Mouse (Mus musculus) layer of hippocampus, postnatal 14 days (tissue): Measurements from ENCODE around the gene Akr1d1. TPM values are rescaled to one million over a fixed set of nuclear protein-coding genes. Genes with fewer than 3 reads are reported as not detected.

ENCODE experiments used
- DNase-seq, 2 experiments: peaks; one replicate each; pipeline ENCODE4 v3.0.0; 2021 to 2022; ENCODE audit warnings: low spot score in 2 of 2, mixed read lengths in 1 of 2
- total RNA-seq, 2 experiments: library from RNA; stranded (reverse); gene quantifications; 2 replicates each; pipeline ENCODE4 v1.2.3; 2021

Akr1d1 gene
- total RNA-seq, 2 experiments from 2014 or later = not detected

DNA sequence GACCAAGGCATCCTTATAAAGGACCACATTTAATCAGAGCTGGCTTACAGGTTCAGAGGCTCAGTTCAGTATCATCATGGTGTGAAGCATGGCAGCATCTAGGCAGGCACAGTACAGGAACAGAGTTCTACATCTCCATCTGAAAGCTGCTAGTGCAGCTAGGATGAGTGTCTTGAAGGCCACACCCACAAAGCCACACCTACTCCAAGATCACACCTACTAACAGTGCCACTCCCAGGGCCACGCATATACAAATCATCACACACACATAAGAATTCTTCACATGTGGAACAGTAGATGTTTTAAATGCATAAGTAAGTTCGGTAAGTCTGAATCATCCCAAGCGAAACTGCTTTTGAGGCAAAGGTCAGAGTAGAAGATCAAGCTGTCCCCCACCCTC, 33.9 kb downstream of the Akr1d1 start:
- no peak for DNase-seq

- no peak for DNase-seq
These were observed 37.4 kb downstream of the Akr1d1 start for GRCm38 (mm10) chr6:37567363-37567762.

GRCm38 (mm10) chr6:37571939-37572338, 42.0 kb downstream of the Akr1d1 start:
- no peak for DNase-seq

DNA sequence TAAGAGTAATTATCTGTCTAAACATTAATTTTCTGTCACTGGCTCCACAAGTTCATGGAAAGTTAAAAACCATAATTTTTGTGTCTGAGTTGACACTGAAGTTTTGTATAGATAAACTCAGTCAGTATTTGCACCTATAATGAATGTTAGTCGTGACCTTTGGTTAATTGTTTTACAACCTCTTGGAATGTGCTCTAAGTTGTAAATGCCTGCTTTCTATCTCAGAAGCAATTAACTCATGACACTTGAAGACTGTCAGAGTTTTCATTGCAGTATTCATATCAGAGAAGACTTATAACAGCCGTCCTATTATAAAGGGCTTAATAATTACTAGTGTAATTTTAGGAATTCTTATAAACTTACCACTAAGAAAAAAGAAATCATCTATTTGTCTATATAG, 43.0 kb downstream of the Akr1d1 start:
- DNase-seq = no peak

GRCm38 (mm10) chr6:37580476-37580875, 50.5 kb downstream of the Akr1d1 start:
- no peak for DNase-seq

DNA sequence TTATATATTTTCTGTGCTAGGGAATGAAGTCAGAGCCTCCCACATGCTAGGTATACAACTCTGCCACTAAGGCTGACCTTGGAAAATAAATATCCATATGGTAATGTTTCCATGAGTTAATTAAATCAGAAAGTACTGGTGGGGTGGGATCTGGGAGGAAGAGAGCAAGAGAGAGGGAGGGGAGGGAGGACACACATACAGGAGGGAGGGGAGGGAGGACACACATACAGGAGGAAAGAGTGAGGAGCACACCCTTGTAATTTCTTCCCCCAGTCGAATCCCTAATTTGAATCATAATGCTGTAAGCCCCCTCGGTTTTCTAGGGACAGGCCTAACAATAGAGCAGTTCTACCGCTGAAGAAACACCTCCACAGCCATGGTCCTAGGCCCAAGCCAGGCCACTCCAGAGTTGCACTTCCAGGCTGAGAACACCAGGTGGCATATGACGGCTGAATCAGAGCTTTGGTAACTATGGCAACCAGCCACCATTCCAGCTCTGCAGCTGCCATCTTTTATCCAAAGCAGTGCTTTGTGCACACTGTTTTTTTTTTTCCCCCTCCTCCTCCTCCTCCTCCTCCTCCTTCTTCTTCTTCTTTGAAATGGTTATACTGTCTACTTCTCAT, 59.5 kb downstream of the Akr1d1 start:
- peak; percentile 68 to 82 for DNase-seq

DNA sequence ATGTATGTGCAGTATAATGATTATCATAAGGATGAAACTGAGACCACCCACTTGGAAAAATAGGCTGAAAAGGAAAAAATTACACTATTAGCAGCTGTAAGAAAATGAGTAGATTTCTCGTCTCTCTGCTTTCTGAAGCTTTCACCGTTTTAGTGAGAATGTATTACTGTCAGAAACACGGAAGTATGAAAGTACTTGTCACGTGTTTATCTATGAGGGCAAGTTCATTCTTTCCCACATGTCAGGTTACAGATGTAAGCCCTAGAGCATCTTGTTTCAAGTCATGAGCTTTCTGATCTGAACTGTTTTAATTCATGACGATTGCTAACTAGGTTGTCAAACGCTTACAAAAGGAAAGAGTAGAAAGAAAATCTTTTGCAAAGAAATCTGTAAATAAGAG, 60.8 kb downstream of the Akr1d1 start:
- no peak for DNase-seq

DNA sequence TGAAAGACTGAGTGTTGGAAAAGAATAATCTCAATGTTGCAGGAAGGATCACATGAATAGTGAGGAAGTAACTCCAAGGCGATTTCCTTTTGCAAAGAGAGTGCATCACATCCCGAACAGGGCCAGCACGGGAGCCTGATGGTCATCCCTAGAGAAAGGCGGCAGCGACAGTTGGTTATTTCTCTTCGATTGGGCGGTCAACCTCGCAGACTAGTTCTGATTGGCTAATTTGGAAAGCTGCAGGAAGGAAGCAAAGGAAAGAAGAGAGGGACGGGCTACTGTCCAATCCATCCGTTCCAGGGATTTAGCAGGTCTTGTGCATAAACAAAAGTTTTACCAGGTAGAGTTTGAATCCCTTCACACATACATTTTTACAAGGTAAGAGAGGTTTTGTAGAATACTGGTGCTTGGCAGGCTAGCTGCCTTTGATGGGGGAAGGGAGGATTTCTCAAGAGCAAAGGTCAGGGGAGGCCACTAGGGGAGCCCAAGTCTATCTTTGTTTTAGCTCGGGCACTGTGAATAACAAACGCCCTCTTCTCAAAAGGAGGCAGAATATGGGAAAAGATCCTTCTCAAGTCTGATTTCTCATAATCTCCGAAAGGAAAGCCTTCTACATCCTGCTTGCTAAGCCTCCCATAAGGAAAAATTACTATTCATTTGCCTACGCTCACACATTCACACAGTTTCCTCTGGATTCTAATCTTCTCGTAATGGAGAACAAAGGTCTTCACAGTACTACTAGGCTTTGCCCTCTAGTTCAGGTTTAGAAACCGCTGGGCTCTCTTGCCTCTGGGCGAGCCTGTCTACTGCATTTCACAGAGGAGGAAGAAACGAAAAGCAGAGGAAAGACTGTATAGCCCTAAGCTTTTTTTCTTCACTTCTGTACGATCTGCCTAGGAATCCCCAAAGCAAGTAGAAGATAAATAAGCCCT, 62.4 kb downstream of the Akr1d1 start:
- DNase-seq = peak; percentile 29 to 42

DNA sequence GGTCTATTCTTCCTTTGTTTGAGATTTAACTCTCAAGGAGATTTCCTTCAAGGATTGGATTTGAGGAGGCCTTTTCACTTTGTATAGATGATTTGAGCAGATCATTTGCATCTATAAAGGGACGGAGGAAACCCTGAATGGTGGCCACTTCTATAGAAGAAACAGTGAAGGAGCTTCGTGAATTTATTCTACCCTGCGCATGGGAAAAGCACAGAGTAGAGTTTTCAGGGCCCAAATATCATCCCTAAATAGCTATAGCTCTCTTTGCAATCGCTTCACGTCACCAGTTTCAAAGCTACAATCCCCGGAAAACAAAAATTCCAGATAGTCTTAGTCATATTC, 63.0 kb downstream of the Akr1d1 start:
- no peak for DNase-seq

- no peak for DNase-seq
These were observed 63.6 kb downstream of the Akr1d1 start for GRCm38 (mm10) chr6:37593551-37594089.

GRCm38 (mm10) chr6:37597088-37597487, 67.1 kb downstream of the Akr1d1 start:
- DNase-seq = no peak

- DNase-seq = no peak
These were observed 68.1 kb downstream of the Akr1d1 start for GRCm38 (mm10) chr6:37598033-37598432.

GRCm38 (mm10) chr6:37600976-37601498, 71.1 kb downstream of the Akr1d1 start:
- no peak for DNase-seq

DNA sequence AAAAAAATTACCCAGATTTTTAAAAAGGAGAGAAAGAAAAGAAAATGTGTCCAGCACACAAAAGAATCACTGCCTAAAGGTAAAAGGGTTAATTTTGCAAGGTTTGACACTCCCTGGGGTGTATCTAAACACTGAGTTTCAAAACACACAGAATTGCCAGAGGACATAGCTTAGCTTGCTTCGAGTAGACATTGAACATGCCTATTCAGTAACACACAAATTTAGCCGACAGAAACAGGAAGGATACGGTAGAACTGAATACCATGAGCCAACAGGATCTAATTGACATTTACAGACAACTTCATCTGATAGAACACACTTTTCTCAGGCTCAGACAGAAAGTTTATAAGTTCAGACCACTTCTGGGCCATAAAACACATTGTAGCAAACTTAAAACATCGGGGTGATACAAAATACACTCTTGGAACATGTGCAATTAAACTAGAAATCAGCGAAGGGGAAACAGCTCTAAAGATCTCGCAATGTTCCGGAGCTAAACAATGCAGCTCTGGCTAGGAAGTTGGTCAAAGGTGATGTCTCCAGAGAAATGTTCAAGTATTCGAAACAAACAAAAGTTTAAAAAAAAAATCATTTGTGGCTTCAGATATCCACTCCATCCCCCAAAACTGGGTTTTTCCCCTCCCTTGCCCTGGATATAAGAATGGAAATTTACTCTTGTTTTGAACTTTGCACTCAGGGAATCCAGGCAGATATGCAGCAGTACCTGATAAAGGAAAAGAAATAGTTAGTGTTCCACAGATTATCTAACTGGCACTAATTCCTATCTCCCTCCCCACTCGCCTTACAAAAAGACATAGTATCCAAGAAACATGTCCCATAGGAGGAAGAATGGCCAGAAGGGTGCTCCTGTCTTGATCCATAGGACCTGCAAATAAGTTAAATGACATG, 73.1 kb downstream of the Akr1d1 start:
- DNase-seq = no peak

- DNase-seq = no peak
These were observed 74.4 kb downstream of the Akr1d1 start for GRCm38 (mm10) chr6:37604178-37604883.

DNA sequence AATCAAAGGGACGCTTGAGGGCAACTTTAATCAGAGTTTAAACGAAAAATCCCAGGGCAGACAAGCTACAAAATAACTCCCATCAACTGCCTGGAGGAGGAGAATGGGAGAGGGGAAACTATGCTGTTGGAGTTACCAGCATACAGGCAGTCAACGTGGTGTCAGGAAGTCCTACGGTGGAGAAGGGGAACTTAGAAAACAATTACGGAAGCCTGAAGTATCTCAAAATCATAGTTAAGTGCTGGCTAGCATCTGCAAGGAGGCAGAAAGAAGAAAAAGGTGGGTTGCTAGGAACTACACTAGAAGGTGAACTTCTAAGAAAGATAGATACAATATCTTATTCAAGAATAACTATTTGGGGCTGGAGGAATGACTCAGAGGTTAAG, 74.9 kb downstream of the Akr1d1 start:
- DNase-seq = no peak

DNA sequence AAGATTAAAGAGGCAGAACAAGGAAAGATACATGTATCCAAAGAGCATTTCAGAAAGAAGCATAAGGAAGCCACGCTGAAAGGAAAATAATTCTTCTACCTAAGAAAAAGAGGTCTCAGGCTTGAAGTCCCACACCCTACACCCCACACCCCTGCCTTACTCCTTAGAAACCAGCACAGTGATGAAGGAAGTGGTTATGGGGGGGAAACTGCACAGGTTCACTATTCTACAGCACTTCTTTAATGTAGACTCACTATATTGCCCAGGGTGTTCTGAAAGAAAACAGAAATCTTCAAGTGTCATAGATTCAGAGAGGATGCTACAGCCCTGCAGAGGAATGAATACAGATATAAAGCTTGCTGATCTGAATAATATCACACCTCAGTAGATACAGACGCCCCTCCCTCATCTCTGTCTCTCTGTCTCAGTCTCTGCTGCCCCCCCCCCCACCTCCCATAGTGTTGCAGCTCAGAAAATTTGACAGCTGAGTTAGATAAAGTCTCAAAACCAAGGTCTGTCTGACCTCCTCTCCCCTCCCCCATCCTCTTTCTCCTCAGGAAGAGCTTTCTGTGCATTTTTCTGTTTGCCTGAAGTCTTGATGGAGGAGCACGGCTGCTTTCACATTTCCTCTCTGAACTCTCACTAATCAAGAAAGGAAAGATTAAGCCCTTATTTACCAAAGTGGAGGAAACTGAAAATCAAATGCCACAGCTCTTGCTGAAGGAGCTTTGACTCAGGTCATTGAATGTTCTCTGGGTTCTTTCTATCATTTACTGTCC, 77.7 kb downstream of the Akr1d1 start:
- DNase-seq = no peak

DNA sequence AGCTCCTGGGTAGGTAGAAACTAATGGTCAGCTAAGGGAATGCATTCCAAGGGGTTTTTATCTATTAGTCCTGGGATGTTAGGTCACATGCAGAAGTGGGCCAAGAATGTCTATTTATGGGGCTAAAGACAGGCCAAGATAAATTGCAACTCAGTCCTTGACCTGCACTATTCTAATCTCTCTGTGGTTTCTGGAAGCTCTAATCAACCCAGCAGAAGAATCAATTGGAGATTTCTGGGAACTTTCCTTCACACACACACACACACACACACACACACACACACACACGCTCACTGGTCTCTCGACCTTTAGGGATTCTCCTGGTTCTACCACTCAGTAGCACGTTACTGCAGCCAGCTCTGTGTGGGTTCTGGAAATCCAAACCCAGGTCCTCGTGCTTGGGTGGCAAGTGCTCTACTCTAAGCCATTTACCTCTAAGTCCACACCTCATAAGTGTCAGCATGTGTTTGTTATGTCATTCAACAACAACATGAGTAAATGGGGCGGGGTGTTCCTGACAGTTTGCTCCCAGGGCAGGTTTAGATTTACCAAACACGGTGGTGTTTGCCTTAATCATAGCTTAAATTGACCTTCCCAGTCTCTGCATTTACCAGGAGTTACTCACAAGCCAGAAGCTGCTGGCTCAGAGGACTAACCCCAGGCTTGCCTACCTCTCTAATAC, 82.8 kb downstream of the Akr1d1 start:
- no peak for DNase-seq

- DNase-seq = no peak
These were observed 85.5 kb downstream of the Akr1d1 start for GRCm38 (mm10) chr6:37615490-37615889.
